Mouse (Mus musculus) liver, embryonic 14.5 days (tissue): ENCODE measurements around the gene Tmem255a. TPM values are rescaled to one million over a fixed set of nuclear protein-coding genes. Genes with fewer than 3 reads are reported as not detected.

ENCODE experiments used
- ATAC-seq: fragments of 200-750 bp; cut with Nextera tagmentation; 2 replicates; pipeline ENCODE4 v1.8.0; 2017; ENCODE audit warnings: moderate number of reproducible peaks, mild to moderate bottlenecking, moderate library complexity; ENCODE audit not compliant: insufficient read depth
- DNase-seq, 3 experiments: peaks; one replicate each; pipeline ENCODE4 v3.0.0-alpha.2; 2012 to 2013; ENCODE audit warnings: low read depth in 3 of 3, low spot score in 3 of 3
- H3K27ac ChIP-seq: fragments of 300-500 bp; sonication (generic); 2 replicates; pipeline ENCODE4 v1.5.1; 2014; ENCODE audit warnings: moderate library complexity, mild to moderate bottlenecking, control low read depth, inconsistent platforms
- H3K27me3 ChIP-seq: fragments of 300-500 bp; sonication (generic); 2 replicates; pipeline ENCODE4 v1.6.1; 2014; ENCODE audit warnings: mild to moderate bottlenecking, low read length, moderate library complexity; ENCODE audit not compliant: control insufficient read depth, insufficient read depth
- H3K36me3 ChIP-seq: fragments of 300-500 bp; sonication (generic); replicated peaks from 2 replicates; pipeline ENCODE4 v1.6.1; 2014; ENCODE audit warnings: low read depth; ENCODE audit not compliant: control insufficient read depth, insufficient read depth
- H3K4me1 ChIP-seq, 2 experiments: fragments of 200-500 bp in 1 of 2; fragments of 300-500 bp in 1 of 2; sonication (generic) in 1 of 2; replicated peaks; 2 replicates each; pipeline ENCODE4 v1.6.1; 2012 to 2014; ENCODE audit warnings: antibody characterized with exemption in 1 of 2, inconsistent platforms in 1 of 2, low read length in 1 of 2; ENCODE audit not compliant: control insufficient read depth in 2 of 2, insufficient read depth in 2 of 2
- H3K4me2 ChIP-seq: fragments of 300-500 bp; sonication (generic); 2 replicates; pipeline ENCODE4 v1.6.1; 2014; ENCODE audit warnings: low read depth, mild to moderate bottlenecking, control low read depth, moderate library complexity
- H3K4me3 ChIP-seq, 2 experiments: fragments of 200-500 bp in 1 of 2; fragments of 300-500 bp in 1 of 2; sonication (generic) in 1 of 2; 2 replicates each; pipeline ENCODE4 v1.5.1; 2012 to 2014; ENCODE audit warnings: low read depth in 2 of 2, low read length in 2 of 2, mild to moderate bottlenecking in 2 of 2, control low read depth in 1 of 2, inconsistent platforms in 1 of 2, moderate library complexity in 1 of 2; ENCODE audit not compliant: insufficient read depth in 1 of 2
- H3K9ac ChIP-seq: fragments of 300-500 bp; sonication (generic); replicated peaks from 2 replicates; pipeline ENCODE4 v1.6.1; 2014; ENCODE audit warnings: mild to moderate bottlenecking, control low read depth, moderate library complexity
- H3K9me3 ChIP-seq: fragments of 300-500 bp; sonication (generic); 2 replicates; pipeline ENCODE4 v1.6.1; 2016; ENCODE audit warnings: low read length, mixed read lengths; ENCODE audit not compliant: control insufficient read depth
- CTCF ChIP-seq: IDR thresholded peaks from 2 replicates; pipeline ENCODE4 v1.5.1; 2016; ENCODE audit warnings: antibody characterized with exemption, low read depth, control low read depth
- EP300 ChIP-seq: IDR thresholded peaks from 2 replicates; pipeline ENCODE4 v1.6.1; 2016; ENCODE audit warnings: antibody characterized with exemption, low read depth
- WGBS: fragments of 180-500 bp; shearing (Covaris S2); extraction: QIAGEN DNeasy Blood & Tissue Kit; methylation state at CpG from one replicate; pipeline ENCODE4 v1.1.7; 2014; ENCODE audit not compliant: insufficient replicate concordance; 5-methylcytosine and 5-hydroxymethylcytosine counted together
- microRNA-seq: library from miRNA; unstranded; fragments of <30 nt; microRNA quantifications from one replicate; pipeline ENCODE4, GENCODE M21; 2016
- polyA plus RNA-seq, 2 experiments: library from polyadenylated mRNA; depleted of rRNA in 1 of 2; stranded (reverse) in 1 of 2; unstranded in 1 of 2; fragments of >200 nt; fragmentation: Nextera tagmentation in 1 of 2; extraction: Ambion mirVana in 1 of 2; gene quantifications; 2 replicates each; pipeline versions ENCODE4 v1.2.1 to v1.2.3; 2012 to 2014

Tmem255a gene
- polyA plus RNA-seq, 2 experiments = 0.41 to 1.4 TPM

DNA sequence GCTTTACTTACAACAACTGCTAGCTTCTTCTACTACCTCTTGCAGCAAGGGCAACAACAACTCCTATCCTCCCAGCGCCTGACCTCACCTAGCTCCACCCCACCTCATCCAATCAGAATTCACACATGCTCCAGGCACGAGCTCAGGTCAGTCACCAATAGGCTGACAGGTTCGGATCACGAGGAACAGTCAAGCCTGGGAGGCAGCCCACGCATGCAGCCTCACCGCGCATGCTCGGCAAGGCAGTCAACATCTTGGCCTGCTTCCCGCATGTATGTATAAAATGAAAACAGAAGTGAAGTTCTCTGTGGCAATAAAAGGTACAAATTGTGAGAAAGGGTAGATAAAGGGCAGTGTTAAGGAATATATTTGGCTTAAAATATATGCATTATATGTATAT is 86.2 kb downstream of the Tmem255a start:
- no peak for TF ChIP-seq CTCF
- TF ChIP-seq EP300 = no peak
- 63% methylated on average over 9 of the region's 9 CpGs for WGBS
- H3K4me2 ChIP-seq = no peak overlapping the region
- H3K9me3 ChIP-seq = no peaks in the 10 kb centered on the region
- H3K4me3 ChIP-seq = no peak overlapping the region
- no peaks in the 10 kb centered on the region for H3K36me3 ChIP-seq
- no peaks in the 10 kb centered on the region for H3K4me1 ChIP-seq
- no peak for DNase-seq
- no peaks in the 10 kb centered on the region for H3K27me3 ChIP-seq
- no peak overlapping the region for H3K9ac ChIP-seq
- ATAC-seq = no peak
- H3K27ac ChIP-seq = no peak overlapping the region

DNA sequence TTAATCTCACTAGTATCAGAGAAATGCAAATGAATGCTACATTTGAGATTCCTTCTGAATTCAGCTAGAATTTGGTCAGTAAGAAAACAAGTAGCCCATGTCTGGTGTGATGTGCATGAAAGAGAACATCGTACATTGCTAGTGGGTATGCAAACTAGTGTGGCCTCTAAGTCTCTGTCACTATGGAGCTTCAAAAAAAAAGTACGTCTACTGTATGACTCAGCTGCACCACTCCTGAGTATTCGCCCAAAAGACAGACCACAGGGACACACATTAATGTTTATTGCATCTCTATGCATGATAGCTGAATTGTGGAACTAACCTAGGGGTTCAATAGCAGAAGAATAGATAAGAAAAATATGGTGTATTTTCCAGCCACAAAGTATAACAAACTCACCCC is 86.9 kb downstream of the Tmem255a start:
- no peak for DNase-seq
- no peak overlapping the region for H3K27ac ChIP-seq
- H3K4me1 ChIP-seq = no peaks in the 10 kb centered on the region
- H3K27me3 ChIP-seq = no peaks in the 10 kb centered on the region
- ATAC-seq = no peak
- WGBS = 68% methylated on average over 3 of the region's 3 CpGs
- H3K9me3 ChIP-seq = no peaks in the 10 kb centered on the region
- H3K4me2 ChIP-seq = no peak overlapping the region
- no peak overlapping the region for H3K4me3 ChIP-seq
- H3K36me3 ChIP-seq = no peaks in the 10 kb centered on the region
- TF ChIP-seq CTCF (no peak), EP300 (no peak)
- no peak overlapping the region for H3K9ac ChIP-seq

DNA sequence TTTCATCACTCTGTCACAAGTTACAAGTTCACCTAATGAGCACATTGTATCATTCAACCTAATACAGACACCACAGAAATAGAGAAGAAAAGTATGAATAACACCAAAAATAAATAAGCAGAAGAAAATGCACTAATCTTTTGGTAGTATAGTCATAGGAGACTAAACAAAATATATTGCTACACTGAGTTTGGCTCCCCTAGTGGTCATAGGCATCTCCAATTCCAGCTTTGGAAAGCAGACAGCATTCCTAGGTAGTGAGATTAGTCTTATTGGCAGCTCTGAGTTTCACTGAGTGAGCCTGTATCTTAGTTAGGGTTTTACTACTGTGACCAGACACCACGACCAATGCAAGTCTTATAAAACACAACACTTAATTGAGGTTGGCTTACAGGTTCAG is 93.1 kb downstream of the Tmem255a start:
- no peak overlapping the region for H3K27ac ChIP-seq
- no peaks in the 10 kb centered on the region for H3K36me3 ChIP-seq
- no peak overlapping the region for H3K9ac ChIP-seq
- TF ChIP-seq EP300 (no peak), CTCF (no peak)
- no peaks in the 10 kb centered on the region for H3K9me3 ChIP-seq
- no peaks in the 10 kb centered on the region for H3K27me3 ChIP-seq
- no peak for DNase-seq
- H3K4me3 ChIP-seq = no peak overlapping the region
- ATAC-seq = no peak
- WGBS = 32% methylated on average over 1 of the region's 1 CpGs
- no peak overlapping the region for H3K4me2 ChIP-seq
- H3K4me1 ChIP-seq = no peaks in the 10 kb centered on the region

Small RNA genes within 50 kb of the gene (microRNA-seq; reads per million reads assigned to microRNA genes)
- gene Mir3110 = 1.3 reads per million

Other genes starting within 250 kb of the Tmem255a start
- not detected in 2 replicates for gene Btg1-ps1, start 233.6 kb downstream of the Tmem255a start, polyA plus RNA-seq (2012; rRNA removed)
- gene Btg1-ps1, start 233.6 kb downstream of the Tmem255a start, polyA plus RNA-seq (2014; fragmentation: Nextera tagmentation; extraction: Ambion mirVana) = not detected in 2 replicates
- gene Btg1-ps2, start 209.3 kb downstream of the Tmem255a start, polyA plus RNA-seq (2012; rRNA removed) = not detected in 2 replicates
- not detected in 2 replicates for gene Btg1-ps2, start 209.3 kb downstream of the Tmem255a start, polyA plus RNA-seq (2014; fragmentation: Nextera tagmentation; extraction: Ambion mirVana)
- not detected in 2 replicates for gene Rhox10, start 186.0 kb downstream of the Tmem255a start, polyA plus RNA-seq (2012; rRNA removed)
- not detected in 2 replicates for gene Rhox10, start 186.0 kb downstream of the Tmem255a start, polyA plus RNA-seq (2014; fragmentation: Nextera tagmentation; extraction: Ambion mirVana)
- gene Rhox11, start 167.3 kb downstream of the Tmem255a start, polyA plus RNA-seq (2012; rRNA removed) = not detected in 2 replicates
- not detected in 2 replicates for gene Rhox11, start 167.3 kb downstream of the Tmem255a start, polyA plus RNA-seq (2014; fragmentation: Nextera tagmentation; extraction: Ambion mirVana)
- not detected in 2 replicates for gene Rhox12, start 141.5 kb downstream of the Tmem255a start, polyA plus RNA-seq (2012; rRNA removed)
- gene Rhox12, start 141.5 kb downstream of the Tmem255a start, polyA plus RNA-seq (2014; fragmentation: Nextera tagmentation; extraction: Ambion mirVana) = not detected in 2 replicates
- not detected in 2 replicates for gene Rhox13, start 131.2 kb downstream of the Tmem255a start, polyA plus RNA-seq (2012; rRNA removed)
- gene Rhox13, start 131.2 kb downstream of the Tmem255a start, polyA plus RNA-seq (2014; fragmentation: Nextera tagmentation; extraction: Ambion mirVana) = not detected in 2 replicates
- gene Zbtb33, start 62.6 kb downstream of the Tmem255a start, polyA plus RNA-seq (2012; rRNA removed) = 1.5 and 2.6 TPM in 2 replicates
- gene Zbtb33, start 62.6 kb downstream of the Tmem255a start, polyA plus RNA-seq (2014; fragmentation: Nextera tagmentation; extraction: Ambion mirVana) = 1.2 and 1.3 TPM in 2 replicates
- not detected in 2 replicates for gene Atp1b4, start 63.7 kb upstream of the Tmem255a start, polyA plus RNA-seq (2012; rRNA removed)
- not detected in 2 replicates for gene Atp1b4, start 63.7 kb upstream of the Tmem255a start, polyA plus RNA-seq (2014; fragmentation: Nextera tagmentation; extraction: Ambion mirVana)
- 26.3 and 30.6 TPM in 2 replicates for gene Lamp2, start 204.0 kb upstream of the Tmem255a start, polyA plus RNA-seq (2012; rRNA removed)
- gene Lamp2, start 204.0 kb upstream of the Tmem255a start, polyA plus RNA-seq (2014; fragmentation: Nextera tagmentation; extraction: Ambion mirVana) = 77.2 and 79.2 TPM in 2 replicates